Mouse (Mus musculus) bone marrow, adult 2 months (tissue): ENCODE measurements around the gene Rfc2.
"Not testable (repeated sequence)": the region's sequence is repeated elsewhere in the genome, so short reads cannot be mapped to it uniquely, and the experiment has no call there.

Experiments used
- CTCF ChIP-seq: fragments of 200-500 bp; IDR thresholded peaks from 2 replicates; pipeline ENCODE4 v1.5.1; 2011; ENCODE audit warnings: low read length, control low read depth; ENCODE audit not compliant: control insufficient read depth, insufficient read depth
- POLR2A ChIP-seq: fragments of 200-500 bp; IDR thresholded peaks from 2 replicates; pipeline ENCODE4 v1.6.1; 2011; ENCODE audit warnings: low read depth, mild to moderate bottlenecking, control low read depth, low read length, borderline replicate concordance; ENCODE audit not compliant: control insufficient read depth

DNA sequence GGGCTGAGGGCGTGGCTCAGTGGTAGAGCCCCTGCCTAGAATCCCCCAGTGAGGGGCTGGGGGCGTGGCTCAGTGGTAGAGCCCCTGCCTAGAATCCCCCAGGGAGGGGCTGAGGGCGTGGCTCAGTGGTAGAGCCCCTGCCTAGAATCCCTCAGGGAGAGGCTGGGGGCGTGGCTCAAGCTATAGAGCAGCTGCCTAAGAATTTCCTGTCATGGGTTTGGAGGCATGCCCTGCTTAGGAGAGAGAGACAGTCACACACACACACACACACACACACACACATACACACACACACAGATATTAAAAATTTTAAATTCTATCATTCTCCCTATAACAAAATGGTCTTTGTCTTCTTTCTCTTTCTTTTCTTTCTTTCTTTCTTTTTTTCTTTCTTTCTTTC, 67.8 kb downstream of the Rfc2 start:
- not testable (repeated sequence) for TF ChIP-seq POLR2A, CTCF
